Mouse (Mus musculus) stomach, embryonic 15.5 days (tissue): ENCODE data around the gene Ppfia3. TPM values are rescaled to one million over a fixed set of nuclear protein-coding genes. Genes with fewer than 3 reads are reported as not detected.

Experiments
- ATAC-seq: fragments of 200-750 bp; cut with Nextera tagmentation; 2 replicates; pipeline ENCODE4 v1.8.0; 2017; ENCODE audit warnings: low read depth, moderate number of reproducible peaks, moderate TSS enrichment; ENCODE audit not compliant: insufficient read depth, low FRiP score
- H3K27ac ChIP-seq: fragments of 300-500 bp; sonication (generic); 2 replicates; pipeline ENCODE4 v1.5.1; 2015; ENCODE audit warnings: mild to moderate bottlenecking, inconsistent platforms
- H3K27me3 ChIP-seq: fragments of 300-500 bp; sonication (generic); replicated peaks from 2 replicates; pipeline ENCODE4 v1.6.1; 2015; ENCODE audit warnings: inconsistent platforms
- H3K36me3 ChIP-seq: fragments of 300-500 bp; sonication (generic); 2 replicates; pipeline ENCODE4 v1.6.1; 2015; ENCODE audit warnings: inconsistent platforms
- H3K4me1 ChIP-seq: fragments of 300-500 bp; sonication (generic); 2 replicates; pipeline ENCODE4 v1.6.1; 2015; ENCODE audit warnings: inconsistent platforms
- H3K4me2 ChIP-seq: fragments of 300-500 bp; sonication (generic); 2 replicates; pipeline ENCODE4 v1.6.1; 2015; ENCODE audit warnings: mild to moderate bottlenecking, inconsistent platforms
- H3K4me3 ChIP-seq: fragments of 300-500 bp; sonication (generic); replicated peaks from 2 replicates; pipeline ENCODE4 v1.5.1; 2015; ENCODE audit warnings: inconsistent platforms
- H3K9ac ChIP-seq: fragments of 300-500 bp; sonication (generic); 2 replicates; pipeline ENCODE4 v1.6.1; 2015; ENCODE audit warnings: inconsistent platforms
- H3K9me3 ChIP-seq: fragments of 300-500 bp; sonication (generic); 2 replicates; pipeline ENCODE4 v1.6.1; 2016; ENCODE audit warnings: inconsistent platforms
- WGBS: fragments of 180-500 bp; shearing (Covaris S2); methylation state at CpG from one replicate; pipeline ENCODE4 v1.1.7; 2015; 5-methylcytosine and 5-hydroxymethylcytosine counted together
- polyA plus RNA-seq: library from polyadenylated mRNA; unstranded; fragments of >200 nt; fragmentation: Nextera tagmentation; extraction: Ambion mirVana; gene quantifications from 2 replicates; pipeline ENCODE4 v1.2.1, GENCODE M21; 2015

The Ppfia3 gene
- polyA plus RNA-seq, 1 experiment from 2014 or later, result 4.8 TPM

DNA sequence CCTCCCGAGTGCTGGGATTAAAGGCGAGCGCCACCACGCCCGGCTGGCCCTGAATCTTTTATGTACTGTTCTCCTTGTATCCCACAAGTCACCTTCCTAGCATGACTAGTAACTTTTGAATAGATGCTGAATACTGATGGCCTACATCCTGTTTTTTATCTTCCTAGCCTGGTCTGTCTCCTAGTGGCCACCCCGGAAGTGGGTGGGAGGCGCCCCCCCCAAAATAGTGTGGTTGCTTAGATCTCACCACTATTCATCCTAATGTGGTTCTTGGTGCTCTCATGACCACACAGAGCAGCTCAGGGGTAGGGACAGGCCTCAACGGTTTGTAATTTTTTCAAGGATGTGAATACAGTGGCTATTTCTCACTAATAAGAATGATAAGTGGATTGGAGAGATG is 7.8 kb upstream of the Ppfia3 start:
- Histone ChIP-seq H3K4me3 (no peak overlapping the region), H3K27ac (no peak overlapping the region), H3K4me1 (peaks cover 10% of the 10 kb centered on the region; the same call in 1 of the 2 replicates), H3K27me3 (no peaks in the 10 kb centered on the region), H3K4me2 (no peak overlapping the region), H3K9ac (no peak overlapping the region), H3K9me3 (no peaks in the 10 kb centered on the region), H3K36me3 (peaks cover 48% of the 10 kb centered on the region)
- WGBS, result 89% methylated on average over 8 of the region's 8 CpGs
- ATAC-seq, result no peak

DNA sequence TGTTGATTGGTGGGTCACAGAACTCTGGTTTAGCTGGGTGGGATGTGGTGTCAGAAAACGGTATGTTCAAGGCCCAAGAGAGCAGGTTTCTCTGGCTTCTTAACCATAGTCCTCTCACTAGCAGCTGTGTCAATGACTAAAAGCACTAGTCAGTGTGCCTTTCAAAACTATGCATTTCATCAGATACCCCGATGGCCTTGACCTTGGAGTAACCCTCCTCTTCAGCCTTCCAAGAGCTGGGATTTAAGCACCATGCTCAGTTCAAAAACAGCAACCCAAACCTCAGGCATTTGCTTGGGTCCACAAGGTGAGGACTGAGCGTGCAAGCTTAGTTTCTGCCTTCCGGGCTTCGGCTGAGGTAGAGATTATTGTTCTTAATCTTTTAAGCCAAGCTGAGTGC is 5.6 kb upstream of the Ppfia3 start:
- 81% methylated on average over 5 of the region's 5 CpGs for WGBS
- Histone ChIP-seq H3K36me3 (peaks cover 30% of the 10 kb centered on the region), H3K4me3 (no peak overlapping the region), H3K4me1 (peaks cover 19% of the 10 kb centered on the region), H3K27ac (no peak overlapping the region), H3K4me2 (no peak overlapping the region), H3K9ac (no peak overlapping the region), H3K9me3 (no peaks in the 10 kb centered on the region), H3K27me3 (peaks cover 12% of the 10 kb centered on the region)
- no peak for ATAC-seq

DNA sequence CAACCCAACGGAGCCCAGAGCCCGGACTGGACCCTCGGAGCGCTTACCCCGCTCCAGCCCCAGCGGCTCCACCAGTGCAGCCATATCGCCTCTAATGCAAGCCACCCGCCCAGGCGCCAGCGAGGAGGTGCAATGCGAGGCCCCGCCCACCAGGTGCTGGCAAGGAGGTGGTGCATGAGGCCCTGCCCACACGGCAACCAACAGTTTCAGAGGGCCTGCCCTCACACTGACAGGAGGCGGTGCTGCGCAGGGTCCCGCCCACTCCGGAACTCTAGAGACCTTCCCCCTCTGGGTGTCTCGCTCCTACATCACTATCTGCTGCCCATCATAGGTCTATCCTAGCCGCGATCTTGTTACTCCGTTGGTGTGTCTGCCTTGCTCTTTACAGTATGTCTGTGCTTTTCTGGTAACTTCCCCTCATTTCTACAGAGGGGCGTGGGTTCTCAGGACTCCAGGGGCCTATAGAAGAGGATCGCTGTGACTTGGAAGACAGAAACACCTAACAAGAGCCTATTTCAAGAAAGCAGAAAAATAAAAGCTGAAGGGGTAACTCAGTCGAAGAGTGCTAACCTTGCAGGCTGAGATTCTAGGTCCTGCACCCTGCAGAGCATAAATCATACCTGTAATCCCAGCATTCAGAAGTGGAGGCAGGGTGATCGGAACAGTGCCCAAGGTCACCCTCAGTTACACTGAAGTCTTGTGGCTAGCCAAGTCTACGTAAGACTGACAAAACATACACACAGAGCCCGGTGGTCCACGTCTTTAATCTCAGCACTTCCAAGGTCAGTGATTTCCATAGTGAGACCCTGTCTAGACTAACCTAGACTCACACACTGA is 3.9 kb upstream of the Ppfia3 start, which contains the start of gene Lin7b:
Gene Lin7b (minus strand): TSS at position 109 of the 837 bp plus-strand sequence.
- 8% methylated on average over 28 of the region's 28 CpGs for WGBS

DNA sequence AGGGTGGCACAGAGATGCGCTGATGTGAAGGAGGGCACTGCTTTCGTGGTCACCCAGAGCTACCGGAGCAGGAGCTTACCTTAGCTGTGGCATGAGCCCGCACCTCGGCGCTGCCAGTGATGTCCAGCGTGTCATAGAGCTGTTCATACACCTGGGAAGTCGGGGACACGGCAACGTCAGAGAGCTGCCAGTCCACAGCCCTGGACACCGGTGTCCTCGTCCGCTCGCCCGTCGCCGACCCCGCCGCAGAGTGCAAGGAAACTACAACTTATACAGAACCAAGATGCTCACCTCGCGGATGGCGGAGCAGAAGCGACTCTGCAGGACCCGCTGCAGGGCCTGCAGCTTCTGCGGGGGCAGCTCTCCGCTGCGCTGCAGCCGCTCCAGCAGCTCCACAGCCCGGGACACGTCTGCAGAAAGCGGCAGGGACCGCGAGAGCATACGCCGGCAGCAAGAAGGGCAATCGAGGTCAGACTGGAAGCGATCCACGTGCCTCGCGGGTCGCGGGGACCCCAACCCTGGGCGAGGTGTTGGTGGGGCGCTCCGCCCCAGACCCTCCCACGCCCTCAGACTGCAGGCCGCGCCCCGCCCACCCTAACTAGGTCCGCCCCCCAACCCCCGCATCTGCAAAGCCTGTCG is 3.1 kb upstream of the Ppfia3 start:
- Histone ChIP-seq H3K36me3 (peaks cover 13% of the 10 kb centered on the region; the same call in 1 of the 2 replicates), H3K27ac (no peak overlapping the region), H3K9ac (peak overlapping the region; percentile 35; the same call in 1 of the 2 replicates), H3K4me3 (peak overlapping the region; percentile 55), H3K9me3 (no peaks in the 10 kb centered on the region), H3K4me1 (peaks cover 29% of the 10 kb centered on the region), H3K4me2 (peak overlapping the region; percentile 99), H3K27me3 (peaks cover 27% of the 10 kb centered on the region)
- 7% methylated on average over 50 of the region's 52 CpGs for WGBS
- ATAC-seq, result no peak

More for the DNA sequence above, 3.9 kb upstream of the Ppfia3 start, which contains the start of gene Lin7b:
- H3K36me3 ChIP-seq, result peaks cover 13% of the 10 kb centered on the region; the same call in 1 of the 2 replicates
- peak; percentile 78 for ATAC-seq
- H3K9me3 ChIP-seq, result no peaks in the 10 kb centered on the region
- H3K9ac ChIP-seq, result peak within 1 kb of the TSS; percentile 35; the same call in 1 of the 2 replicates
- peak within 1 kb of the TSS; percentile 99 for H3K4me2 ChIP-seq
- H3K27me3 ChIP-seq, result peaks cover 20% of the 10 kb centered on the region
- H3K27ac ChIP-seq, result no peak within 1 kb of the TSS
- H3K4me3 ChIP-seq, result peak within 1 kb of the TSS; percentile 55
- peaks cover 29% of the 10 kb centered on the region for H3K4me1 ChIP-seq

DNA sequence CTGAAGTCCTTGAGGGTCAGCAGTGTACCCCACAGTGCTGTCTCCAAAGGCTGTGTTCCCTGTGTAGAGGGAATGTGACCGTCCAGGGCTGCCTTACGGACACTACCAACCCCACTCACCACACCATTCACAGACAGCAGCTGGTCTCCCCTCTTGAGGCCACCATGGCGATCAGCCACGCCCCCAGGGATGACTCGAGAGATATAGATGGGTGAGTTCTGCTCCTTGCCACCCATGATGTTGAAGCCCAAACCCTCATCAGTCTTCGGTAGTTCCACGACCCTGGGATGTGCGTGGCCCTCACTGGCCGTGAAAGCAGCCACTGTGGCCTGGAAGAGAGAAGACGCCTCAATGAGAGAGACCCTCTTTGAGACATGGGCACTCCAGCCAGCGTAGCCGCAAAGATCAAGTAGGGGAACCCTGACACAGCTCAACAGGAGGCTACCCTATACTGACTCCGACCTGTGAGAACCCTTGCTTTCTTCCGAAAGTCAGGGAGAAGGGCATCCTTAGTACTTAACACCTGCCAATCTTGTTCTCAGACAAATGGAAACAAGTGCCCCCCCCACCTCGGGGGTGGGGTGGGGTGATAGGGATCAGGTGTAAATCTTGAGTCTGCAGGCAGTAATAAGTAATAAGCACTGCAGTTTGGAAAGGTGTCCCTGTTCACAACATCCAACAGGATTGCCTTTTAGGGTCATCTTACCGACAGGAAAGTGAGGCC is 2.4 kb upstream of the Ppfia3 start:
- WGBS, result 72% methylated on average over 16 of the region's 16 CpGs
- Histone ChIP-seq H3K9me3 (no peaks in the 10 kb centered on the region), H3K4me3 (no peak overlapping the region; the same call in 1 of the 2 replicates), H3K4me1 (peaks cover 29% of the 10 kb centered on the region), H3K36me3 (peaks cover 13% of the 10 kb centered on the region; the same call in 1 of the 2 replicates), H3K27me3 (peaks cover 28% of the 10 kb centered on the region), H3K27ac (no peak overlapping the region), H3K9ac (no peak overlapping the region), H3K4me2 (peak overlapping the region; percentile 99; the same call in 1 of the 2 replicates)
- ATAC-seq, result no peak

DNA sequence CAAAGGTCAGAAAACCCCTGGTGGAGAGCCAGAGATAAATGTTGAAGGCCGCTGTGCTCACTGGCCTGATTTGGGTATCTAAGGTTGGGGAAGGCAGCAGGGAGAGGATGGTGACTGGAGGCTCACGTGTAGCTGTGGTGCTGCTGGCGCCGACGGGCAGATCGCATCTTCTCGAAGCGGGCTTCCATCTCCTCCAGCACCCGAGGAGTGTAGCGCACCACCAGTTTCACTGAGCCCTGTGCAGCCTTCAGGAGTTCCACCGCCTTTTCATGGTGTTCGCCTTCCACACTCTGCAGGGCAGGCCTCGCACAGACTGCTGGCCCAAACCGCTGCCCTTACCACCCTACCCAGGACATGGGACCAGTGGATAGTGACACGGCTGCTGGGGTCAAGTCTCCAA is 1.4 kb upstream of the Ppfia3 start:
- Histone ChIP-seq H3K4me2 (peak overlapping the region; percentile 94; the same call in 1 of the 2 replicates), H3K9me3 (no peaks in the 10 kb centered on the region), H3K36me3 (peaks cover 8% of the 10 kb centered on the region; the same call in 1 of the 2 replicates), H3K4me3 (peak overlapping the region; percentile 53; the same call in 1 of the 2 replicates), H3K27ac (no peak overlapping the region), H3K9ac (no peak overlapping the region), H3K27me3 (peaks cover 31% of the 10 kb centered on the region), H3K4me1 (peaks cover 29% of the 10 kb centered on the region)
- no peak for ATAC-seq
- 85% methylated on average over 15 of the region's 15 CpGs for WGBS

DNA sequence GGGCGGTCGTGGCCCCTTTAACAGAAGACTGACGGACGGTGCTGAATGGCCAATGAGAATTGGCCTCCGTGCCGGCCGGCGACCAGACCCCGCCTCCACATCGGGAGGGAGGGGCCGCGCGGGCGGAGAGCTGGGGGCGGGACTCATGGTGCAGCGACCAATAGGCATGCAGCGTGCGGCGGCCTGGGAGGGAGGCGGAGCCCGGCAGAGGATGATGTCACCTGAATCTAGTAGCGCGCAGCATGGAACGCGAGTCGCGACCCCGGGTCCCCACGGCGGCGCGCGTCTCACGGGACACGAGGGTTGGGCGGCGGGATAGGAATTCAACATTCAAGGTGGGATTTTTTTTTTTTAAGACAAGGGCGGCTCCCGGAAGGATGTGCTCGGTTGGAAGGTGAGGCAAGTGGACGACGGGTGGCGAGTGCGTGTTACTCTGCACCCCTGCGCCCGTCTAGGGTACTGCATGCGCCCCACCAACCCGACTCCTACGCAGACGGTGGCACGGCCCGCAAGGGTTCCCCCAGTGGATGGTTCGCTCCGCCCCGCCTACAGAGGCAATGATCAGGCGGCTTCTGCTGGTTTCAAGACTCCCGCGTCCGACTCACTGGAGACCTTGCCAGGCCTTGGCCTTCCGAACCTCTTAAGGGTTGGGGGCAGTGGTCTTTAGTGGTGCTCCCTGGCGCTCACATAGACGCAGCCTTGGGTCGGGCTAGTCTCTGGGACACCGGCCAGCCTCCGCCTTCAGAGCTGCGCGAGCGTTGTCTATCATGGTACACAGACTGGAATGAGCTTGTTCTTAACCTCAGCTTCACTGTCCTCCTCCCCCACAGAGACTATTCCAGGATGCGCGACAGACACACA is 431 bp upstream of the Ppfia3 start:
- peak; percentile 79 for ATAC-seq
- Histone ChIP-seq H3K27ac (peak overlapping the region; percentile 33; the same call in 1 of the 2 replicates), H3K4me1 (peaks cover 33% of the 10 kb centered on the region), H3K9ac (0 out of 2 replicates have a peak overlapping the region, but pooled peaks have one; percentile 40), H3K36me3 (no peaks in the 10 kb centered on the region), H3K27me3 (peaks cover 40% of the 10 kb centered on the region), H3K4me3 (peak overlapping the region; percentile 53), H3K4me2 (peak overlapping the region; percentile 94), H3K9me3 (no peaks in the 10 kb centered on the region)
- under 1% methylated on average over 70 of the region's 70 CpGs for WGBS

DNA sequence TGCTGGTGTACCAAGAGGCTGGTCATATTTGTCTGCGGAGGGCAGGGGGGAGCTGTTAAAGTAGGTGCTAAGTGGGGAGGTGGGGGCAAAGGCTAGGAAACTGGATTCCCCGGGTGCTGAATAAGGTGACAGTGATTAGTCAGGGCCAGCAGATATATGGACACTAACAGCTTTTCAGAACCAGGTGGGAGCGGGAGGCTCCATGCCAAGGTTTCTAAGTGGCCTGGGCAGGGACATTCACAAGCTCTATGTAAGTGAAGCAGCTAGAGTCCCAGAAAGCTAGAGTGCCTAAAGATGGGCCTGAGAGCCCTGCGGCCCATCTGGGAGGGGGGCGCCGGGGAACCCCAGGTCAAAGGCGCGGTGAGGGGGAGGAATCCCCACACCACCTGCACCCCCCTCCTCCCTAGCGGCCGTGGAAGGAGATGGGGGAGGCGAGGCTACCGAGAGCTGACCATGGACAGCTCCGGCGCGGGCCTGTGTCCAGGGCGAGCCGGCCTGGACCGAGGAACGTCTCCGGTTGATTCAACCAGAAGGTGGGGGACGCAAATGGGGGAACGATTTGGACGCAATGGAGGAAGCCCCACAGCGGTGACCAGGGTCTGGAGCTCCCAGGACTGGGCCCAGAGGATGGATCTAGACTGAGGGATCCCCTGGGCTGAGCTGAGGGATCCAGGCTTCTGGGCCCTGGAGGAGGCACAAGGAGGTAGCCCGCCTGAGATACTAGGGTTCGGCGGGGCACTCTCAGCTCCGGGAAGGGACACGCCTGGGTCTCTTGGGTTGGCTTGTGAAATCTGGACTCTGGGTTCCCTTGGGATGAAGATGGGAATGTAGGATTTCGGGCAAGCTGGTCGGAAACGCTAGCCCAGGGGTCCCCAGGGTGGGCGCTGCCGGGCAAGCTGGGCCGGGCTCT is 822 bp downstream of the Ppfia3 start:
- Histone ChIP-seq H3K36me3 (no peaks in the 10 kb centered on the region), H3K27ac (no peak overlapping the region), H3K9me3 (no peaks in the 10 kb centered on the region), H3K4me2 (peak overlapping the region; percentile 94), H3K4me3 (peak overlapping the region; percentile 53), H3K9ac (peak overlapping the region; percentile 40), H3K27me3 (peaks cover 51% of the 10 kb centered on the region), H3K4me1 (peaks cover 43% of the 10 kb centered on the region)
- ATAC-seq, result no peak
- WGBS, result 5% methylated on average over 35 of the region's 35 CpGs

DNA sequence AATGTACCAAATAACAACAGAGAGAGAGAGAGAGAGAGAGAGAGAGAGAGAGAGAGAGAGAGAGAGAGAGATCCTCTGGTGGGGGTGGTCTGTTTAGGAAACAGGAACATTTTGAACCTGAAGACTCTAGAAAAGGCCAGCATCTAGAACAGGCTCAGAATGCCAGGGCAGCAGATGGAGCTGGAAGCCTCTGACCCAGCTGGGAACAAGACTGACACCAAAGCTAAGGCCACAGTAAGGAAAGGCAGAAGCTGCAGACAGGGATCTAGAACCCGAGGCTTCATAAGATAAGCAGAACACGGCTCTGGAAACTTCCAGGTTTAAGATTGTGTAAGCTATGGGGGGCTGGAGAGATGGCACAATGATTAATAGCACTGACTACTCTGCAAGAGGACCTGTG is 2.8 kb downstream of the Ppfia3 start:
- H3K4me3 ChIP-seq, result no peak overlapping the region
- no peak overlapping the region for H3K4me2 ChIP-seq
- no peaks in the 10 kb centered on the region for H3K9me3 ChIP-seq
- H3K9ac ChIP-seq, result no peak overlapping the region
- H3K27me3 ChIP-seq, result peaks cover 55% of the 10 kb centered on the region
- peaks cover 32% of the 10 kb centered on the region for H3K4me1 ChIP-seq
- ATAC-seq, result no peak
- H3K27ac ChIP-seq, result no peak overlapping the region
- WGBS, result 64% methylated on average over 2 of the region's 2 CpGs
- H3K36me3 ChIP-seq, result no peaks in the 10 kb centered on the region

DNA sequence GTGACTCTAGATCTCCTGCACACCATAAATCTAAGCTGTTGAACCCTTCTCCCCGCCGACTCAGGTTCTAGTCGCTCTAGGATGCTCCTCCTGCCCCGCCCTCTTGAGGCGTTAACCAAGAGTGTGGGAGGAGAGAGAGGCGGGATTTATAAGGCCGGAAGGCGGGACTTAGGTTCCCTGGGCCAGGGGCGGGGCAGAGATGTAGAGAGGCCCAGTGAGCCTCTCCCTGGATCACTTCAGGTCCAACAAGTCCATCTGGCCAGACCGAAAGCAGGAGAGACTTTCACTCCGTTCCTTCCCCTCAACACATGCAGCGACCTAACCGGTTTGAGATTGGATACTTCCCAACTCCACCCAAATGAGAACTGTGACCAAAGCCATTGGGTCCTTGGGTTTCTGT is 4.0 kb downstream of the Ppfia3 start:
- Histone ChIP-seq H3K4me3 (peak overlapping the region; percentile 8; the same call in 1 of the 2 replicates), H3K9ac (no peak overlapping the region), H3K4me1 (peaks cover 29% of the 10 kb centered on the region), H3K27ac (peak overlapping the region; percentile 51; the same call in 1 of the 2 replicates), H3K9me3 (no peaks in the 10 kb centered on the region), H3K36me3 (no peaks in the 10 kb centered on the region), H3K27me3 (peaks cover 49% of the 10 kb centered on the region), H3K4me2 (no peak overlapping the region)
- ATAC-seq, result peak; percentile 27; the same call in 1 of the 2 replicates
- 7% methylated on average over 13 of the region's 13 CpGs for WGBS
